Mouse (Mus musculus) CD8-positive naive resting alpha-beta T cell, adult 2 months (primary cell): ENCODE data around the gene Aph1a.
"Not testable (repeated sequence)": the region's sequence is repeated elsewhere in the genome, so short reads cannot be mapped to it uniquely, and the experiment has no call there.

Source experiments
- DNase-seq, 2 experiments: peaks; one replicate each; pipeline ENCODE4 v3.0.0; 2022; ENCODE audit warnings: low read depth in 2 of 2, low spot score in 2 of 2

Gene Aph1a

GRCm38 (mm10) chr3:95884400-95884799 is 9.4 kb upstream of the Aph1a start:
- no peak for DNase-seq

DNA sequence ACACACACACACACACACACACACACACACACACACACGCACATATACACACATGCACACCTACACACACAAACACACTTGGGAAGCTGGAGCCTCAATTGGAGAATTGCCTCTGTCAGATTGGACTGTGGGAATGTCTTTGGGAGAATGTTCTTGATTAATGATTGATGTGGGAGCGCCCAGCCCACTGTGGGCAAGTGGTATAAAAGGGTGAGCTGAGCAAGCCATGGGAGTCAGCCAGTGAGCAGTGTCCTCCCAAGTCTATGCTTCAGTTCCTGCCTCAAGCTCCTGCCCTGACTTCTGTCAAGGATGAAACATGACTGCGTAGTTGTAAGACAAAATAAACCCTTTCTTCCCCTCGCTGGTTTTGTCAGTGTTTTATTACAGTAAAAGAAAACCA is 6.2 kb upstream of the Aph1a start:
- DNase-seq: no peak

DNA sequence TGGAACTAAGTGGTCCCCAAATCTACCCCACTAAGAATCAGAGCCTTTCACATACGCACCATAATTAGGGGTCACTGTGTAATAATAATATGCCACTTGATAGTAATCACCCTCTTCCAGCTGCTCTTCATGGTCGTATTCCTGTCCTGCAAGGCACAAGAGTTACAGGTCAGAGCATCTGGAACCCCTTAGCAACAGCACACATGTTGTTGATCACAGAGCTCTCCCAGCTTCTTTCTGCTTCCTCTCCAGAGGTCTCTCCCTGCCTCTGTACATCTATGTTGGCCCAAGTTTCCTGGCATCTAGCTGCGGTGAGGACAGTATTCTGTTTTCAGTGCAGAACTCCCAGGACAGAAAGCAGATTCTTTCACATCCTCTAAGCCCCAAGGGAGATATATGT is 4.1 kb upstream of the Aph1a start:
- no peak for DNase-seq

GRCm38 (mm10) chr3:95891211-95892065 is 2.3 kb upstream of the Aph1a start, which contains the start of gene BC028528:
BC028528 (minus strand) TSS chr3:95892005.
- DNase-seq: no peak

DNA sequence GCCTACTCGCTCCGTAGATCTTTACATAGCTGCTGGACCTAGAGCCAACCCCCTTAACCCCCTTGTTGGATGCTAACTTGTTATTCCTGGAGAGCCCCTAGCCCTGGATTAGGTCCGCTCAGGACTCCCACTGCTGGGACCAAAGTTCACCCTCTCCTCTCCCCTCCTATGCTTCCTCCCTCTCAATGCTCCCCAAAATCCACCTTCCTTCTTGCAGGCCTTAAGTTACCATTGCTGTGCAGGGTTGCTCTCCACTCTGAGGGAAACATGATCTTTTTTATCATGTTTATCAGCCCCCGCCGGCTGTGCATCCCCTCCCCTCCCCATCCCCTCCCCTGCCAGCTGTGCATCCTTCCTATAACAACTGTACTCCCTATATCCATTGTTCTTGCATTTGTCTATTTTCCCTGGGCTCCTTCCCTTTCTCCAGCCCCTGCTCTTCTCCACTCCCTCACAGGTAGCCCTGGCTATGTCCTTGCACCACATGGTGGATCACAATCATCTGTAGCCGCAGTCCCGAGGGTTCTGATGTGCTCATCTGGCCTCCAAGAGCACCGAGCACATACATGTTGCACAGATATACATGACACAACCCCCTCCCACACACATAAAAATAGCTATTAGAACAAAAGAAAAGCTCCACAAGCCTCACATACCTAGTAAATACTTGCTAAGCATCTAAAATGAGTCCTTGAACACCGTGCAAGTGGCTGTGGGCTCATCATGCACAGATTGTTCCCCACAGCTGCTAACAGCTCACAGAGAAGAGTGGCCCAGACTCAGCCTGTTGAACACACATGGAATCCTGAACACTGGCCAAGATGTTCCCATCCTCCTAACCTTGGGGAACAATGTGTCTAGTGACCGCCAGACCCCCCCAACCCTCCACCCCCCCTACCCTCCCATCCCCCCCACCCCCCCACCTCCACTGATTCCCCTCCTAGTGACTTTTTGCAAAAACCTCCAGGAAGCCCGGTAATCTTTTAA is 1.4 kb upstream of the Aph1a start:
- DNase-seq: no peak

- no peak for DNase-seq
Measured at GRCm38 (mm10) chr3:95893126-95893525, 643 bp upstream of the Aph1a start.

- no peak for DNase-seq
Measured at GRCm38 (mm10) chr3:95894317-95895160, 770 bp downstream of the Aph1a start.

DNA sequence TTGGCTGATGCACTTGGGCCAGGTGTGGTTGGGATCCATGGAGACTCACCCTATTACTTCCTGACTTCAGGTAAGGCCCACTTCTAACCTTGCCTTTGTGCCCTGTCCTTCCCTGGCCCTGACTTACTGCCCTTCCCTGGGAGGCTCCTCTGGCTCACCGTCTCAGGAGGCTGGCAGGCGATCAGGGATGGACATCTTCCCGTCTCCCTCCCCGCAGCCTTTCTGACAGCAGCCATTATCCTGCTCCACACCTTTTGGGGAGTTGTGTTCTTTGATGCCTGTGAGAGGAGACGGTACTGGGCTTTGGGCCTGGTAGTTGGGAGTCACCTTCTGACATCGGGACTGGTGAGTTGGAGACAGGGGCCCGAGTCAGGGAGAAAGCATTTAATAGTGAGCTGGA is 1.7 kb downstream of the Aph1a start:
- not testable (repeated sequence) for DNase-seq

- DNase-seq: no peak
Measured at GRCm38 (mm10) chr3:95899800-95900524, 6.2 kb downstream of the Aph1a start.

DNA sequence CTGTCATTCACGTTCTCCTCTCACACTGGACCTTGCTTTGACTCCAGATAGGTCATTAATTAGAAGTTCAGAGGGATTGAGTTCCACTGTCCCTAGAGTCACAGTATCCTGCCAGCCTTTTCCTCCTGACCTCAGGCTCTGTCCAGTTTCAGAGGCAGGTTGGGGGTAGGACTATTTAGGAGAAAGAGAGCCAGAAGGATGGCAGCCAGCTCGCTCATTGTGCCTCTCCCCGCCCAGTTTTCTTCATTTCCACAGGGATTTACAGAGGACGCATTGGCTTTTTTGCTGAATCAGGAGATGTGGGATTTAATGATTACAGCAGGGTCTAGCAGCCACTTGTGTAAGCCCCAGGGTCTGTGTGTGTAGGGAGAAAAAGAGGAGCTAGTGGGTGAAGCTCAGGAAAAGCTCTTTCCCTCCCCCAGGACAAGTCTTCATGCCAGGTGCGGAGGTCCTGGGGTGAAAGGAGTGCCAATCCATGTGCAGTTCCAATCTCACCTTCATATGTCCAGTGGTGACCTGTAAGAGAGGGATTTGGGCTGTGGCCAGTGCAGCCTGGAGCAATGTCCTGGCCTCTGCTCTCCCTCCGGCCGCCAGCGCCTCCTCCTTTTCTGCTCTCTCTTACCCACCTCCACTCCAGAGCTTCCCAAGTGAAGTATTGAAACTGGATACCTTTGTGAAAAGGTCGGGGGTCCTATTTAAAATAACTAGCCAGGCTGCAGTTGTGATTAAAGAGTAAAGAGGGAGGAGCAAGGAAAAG is 8.0 kb downstream of the Aph1a start:
- no peak for DNase-seq

DNA sequence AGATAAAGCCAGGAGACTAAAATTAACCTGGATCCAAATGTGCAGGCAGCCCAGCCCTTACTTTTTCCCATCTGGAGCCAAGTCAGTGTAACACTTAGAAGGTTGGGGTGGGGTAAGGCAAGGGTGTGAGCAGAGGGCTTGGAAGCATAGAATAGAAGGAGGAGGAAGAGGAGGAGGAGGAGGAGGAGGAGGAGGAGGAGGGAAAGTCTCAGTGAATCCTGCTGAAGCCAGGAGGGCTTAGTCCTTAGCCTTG is 8.5 kb downstream of the Aph1a start:
- no peak for DNase-seq

- DNase-seq: no peak
Measured at GRCm38 (mm10) chr3:95902643-95903042, 8.9 kb downstream of the Aph1a start.

- DNase-seq: no peak
Measured at GRCm38 (mm10) chr3:95903753-95904502, 10.2 kb downstream of the Aph1a start.

- DNase-seq: no peak
Measured at GRCm38 (mm10) chr3:95904568-95904967, 10.8 kb downstream of the Aph1a start, which contains the start of gene Car14. Car14 (minus strand) TSS chr3:95904691.

GRCm38 (mm10) chr3:95905146-95905939 is 11.6 kb downstream of the Aph1a start:
- DNase-seq: peak in 1 of 2 experiments; percentile 42

- peak in 1 of 2 experiments; percentile 40 for DNase-seq
Measured at GRCm38 (mm10) chr3:95905940-95906492, 12.2 kb downstream of the Aph1a start.

- DNase-seq: peak; percentile 59 to 78
Measured at GRCm38 (mm10) chr3:95906860-95907259, 13.1 kb downstream of the Aph1a start.

- DNase-seq: no peak
Measured at GRCm38 (mm10) chr3:95907613-95908012, 13.8 kb downstream of the Aph1a start.
